Mouse (Mus musculus) E14TG2a.4 (cell line): ENCODE results near the gene Slx4ip.

Experiments used
- H3K27me3 ChIP-seq: 2 replicates; pipeline ENCODE4 v1.6.1; 2014; ENCODE audit warnings: low read length, control low read depth; ENCODE audit not compliant: insufficient read depth
- H3K36me3 ChIP-seq: 2 replicates; pipeline ENCODE4 v1.6.1; 2014; ENCODE audit warnings: low read length, control low read depth; ENCODE audit not compliant: insufficient read depth
- H3K4me1 ChIP-seq: replicated peaks from 2 replicates; pipeline ENCODE4 v1.6.1; 2014; ENCODE audit warnings: low read depth, low read length, control low read depth
- H3K4me3 ChIP-seq: replicated peaks from 2 replicates; pipeline ENCODE4 v1.5.1; 2014; ENCODE audit warnings: mild to moderate bottlenecking, low read length
- H3K9me3 ChIP-seq: 2 replicates; pipeline ENCODE4 v1.6.1; 2014; ENCODE audit warnings: low read length, control low read depth
- CTCF ChIP-seq: conservative IDR thresholded peaks from 2 replicates; pipeline ENCODE4 v1.5.1; 2014; ENCODE audit warnings: low read length
- NANOG ChIP-seq: IDR thresholded peaks from 2 replicates; pipeline ENCODE4 v1.6.1; 2014; ENCODE audit warnings: borderline replicate concordance, low read length, mixed read lengths
- POU5F1 ChIP-seq: IDR thresholded peaks from 2 replicates; pipeline ENCODE4 v1.6.1; 2014; ENCODE audit warnings: low read length, borderline replicate concordance

Gene Slx4ip

GRCm38 (mm10) chr2:136975774-136976173, 84.8 kb downstream of the Slx4ip start:
- Histone ChIP-seq H3K4me3 (no peak overlapping the region), H3K27me3 (no peaks in the 10 kb centered on the region), H3K36me3 (no peaks in the 10 kb centered on the region), H3K9me3 (no peaks in the 10 kb centered on the region), H3K4me1 (no peaks in the 10 kb centered on the region)
- TF ChIP-seq POU5F1: no peak
- no peak for TF ChIP-seq NANOG
- TF ChIP-seq CTCF: no peak

GRCm38 (mm10) chr2:136979056-136979772, 88.2 kb downstream of the Slx4ip start:
- Histone ChIP-seq H3K4me3 (no peak overlapping the region), H3K36me3 (no peaks in the 10 kb centered on the region)
- no peak for TF ChIP-seq POU5F1
- no peak for TF ChIP-seq NANOG
- no peak for TF ChIP-seq CTCF

GRCm38 (mm10) chr2:136981062-136981879, 90.3 kb downstream of the Slx4ip start:
- TF ChIP-seq CTCF (no peak), POU5F1 (no peak), NANOG (no peak)
- Histone ChIP-seq H3K36me3 (no peaks in the 10 kb centered on the region), H3K4me1 (no peaks in the 10 kb centered on the region), H3K9me3 (no peaks in the 10 kb centered on the region), H3K4me3 (no peak overlapping the region), H3K27me3 (no peaks in the 10 kb centered on the region)

More at GRCm38 (mm10) chr2:136979056-136979772, 88.2 kb downstream of the Slx4ip start:
- H3K27me3 ChIP-seq: no peaks in the 10 kb centered on the region
- H3K9me3 ChIP-seq: no peaks in the 10 kb centered on the region
- no peaks in the 10 kb centered on the region for H3K4me1 ChIP-seq

- no peak overlapping the region for H3K4me3 ChIP-seq
- H3K27me3 ChIP-seq: no peaks in the 10 kb centered on the region
- TF ChIP-seq NANOG (no peak), CTCF (0 out of 2 replicates have a peak, but pooled peaks have one; percentile 7)
- H3K36me3 ChIP-seq: no peaks in the 10 kb centered on the region
- no peaks in the 10 kb centered on the region for H3K4me1 ChIP-seq
- no peaks in the 10 kb centered on the region for H3K9me3 ChIP-seq
These were observed 92.9 kb downstream of the Slx4ip start for GRCm38 (mm10) chr2:136983959-136984358.

GRCm38 (mm10) chr2:136985998-136986730, 95.1 kb downstream of the Slx4ip start:
- Histone ChIP-seq H3K9me3 (no peaks in the 10 kb centered on the region), H3K36me3 (no peaks in the 10 kb centered on the region), H3K4me1 (no peaks in the 10 kb centered on the region), H3K4me3 (no peak overlapping the region), H3K27me3 (no peaks in the 10 kb centered on the region)
- TF ChIP-seq POU5F1: no peak
- TF ChIP-seq NANOG: no peak
- TF ChIP-seq CTCF: no peak

GRCm38 (mm10) chr2:136993116-136993515, 102.1 kb downstream of the Slx4ip start:
- TF ChIP-seq NANOG: no peak
- TF ChIP-seq CTCF: no peak
- TF ChIP-seq POU5F1: no peak
- H3K4me1 ChIP-seq: peaks cover 8% of the 10 kb centered on the region
- no peaks in the 10 kb centered on the region for H3K27me3 ChIP-seq

GRCm38 (mm10) chr2:136997104-136997503, 106.1 kb downstream of the Slx4ip start:
- H3K27me3 ChIP-seq: no peaks in the 10 kb centered on the region
- H3K36me3 ChIP-seq: no peaks in the 10 kb centered on the region
- no peak overlapping the region for H3K4me3 ChIP-seq
- no peaks in the 10 kb centered on the region for H3K9me3 ChIP-seq
- no peak for TF ChIP-seq NANOG
- no peak for TF ChIP-seq CTCF
- TF ChIP-seq POU5F1: no peak
- H3K4me1 ChIP-seq: peaks cover 8% of the 10 kb centered on the region

More at GRCm38 (mm10) chr2:136993116-136993515, 102.1 kb downstream of the Slx4ip start:
- Histone ChIP-seq H3K36me3 (no peaks in the 10 kb centered on the region), H3K4me3 (no peak overlapping the region), H3K9me3 (no peaks in the 10 kb centered on the region)

- Histone ChIP-seq H3K27me3 (no peaks in the 10 kb centered on the region), H3K4me1 (no peaks in the 10 kb centered on the region), H3K4me3 (no peak overlapping the region), H3K9me3 (peaks cover 6% of the 10 kb centered on the region), H3K36me3 (peaks cover 7% of the 10 kb centered on the region; the same call in 1 of the 2 replicates)
- TF ChIP-seq POU5F1 (no peak), CTCF (no peak), NANOG (no peak)
These were observed 111.0 kb downstream of the Slx4ip start for GRCm38 (mm10) chr2:137002031-137002430.
